Mouse (Mus musculus): ENCODE results near the gene Prkar1b. TPM values are rescaled to one million over a fixed set of nuclear protein-coding genes. Genes with fewer than 3 reads are reported as not detected.
A peak's percentile ranks its signal among the peaks of the same experiment; 100 is the strongest.

Gene Prkar1b
- 1 to 10 TPM; 1.1 to 2.1 TPM for total RNA-seq (2021)
- long read RNA-seq, experiment 1, partial matches to known transcripts, result 0 of 1 reads
- long read RNA-seq, experiment 1, other reads (novel, unspliced or antisense), result 0 of 1 reads
- long read RNA-seq, experiment 2, partial matches to known transcripts, result 0 of 1 reads
- long read RNA-seq, experiment 2, other reads (novel, unspliced or antisense), result 0 of 1 reads

DNA sequence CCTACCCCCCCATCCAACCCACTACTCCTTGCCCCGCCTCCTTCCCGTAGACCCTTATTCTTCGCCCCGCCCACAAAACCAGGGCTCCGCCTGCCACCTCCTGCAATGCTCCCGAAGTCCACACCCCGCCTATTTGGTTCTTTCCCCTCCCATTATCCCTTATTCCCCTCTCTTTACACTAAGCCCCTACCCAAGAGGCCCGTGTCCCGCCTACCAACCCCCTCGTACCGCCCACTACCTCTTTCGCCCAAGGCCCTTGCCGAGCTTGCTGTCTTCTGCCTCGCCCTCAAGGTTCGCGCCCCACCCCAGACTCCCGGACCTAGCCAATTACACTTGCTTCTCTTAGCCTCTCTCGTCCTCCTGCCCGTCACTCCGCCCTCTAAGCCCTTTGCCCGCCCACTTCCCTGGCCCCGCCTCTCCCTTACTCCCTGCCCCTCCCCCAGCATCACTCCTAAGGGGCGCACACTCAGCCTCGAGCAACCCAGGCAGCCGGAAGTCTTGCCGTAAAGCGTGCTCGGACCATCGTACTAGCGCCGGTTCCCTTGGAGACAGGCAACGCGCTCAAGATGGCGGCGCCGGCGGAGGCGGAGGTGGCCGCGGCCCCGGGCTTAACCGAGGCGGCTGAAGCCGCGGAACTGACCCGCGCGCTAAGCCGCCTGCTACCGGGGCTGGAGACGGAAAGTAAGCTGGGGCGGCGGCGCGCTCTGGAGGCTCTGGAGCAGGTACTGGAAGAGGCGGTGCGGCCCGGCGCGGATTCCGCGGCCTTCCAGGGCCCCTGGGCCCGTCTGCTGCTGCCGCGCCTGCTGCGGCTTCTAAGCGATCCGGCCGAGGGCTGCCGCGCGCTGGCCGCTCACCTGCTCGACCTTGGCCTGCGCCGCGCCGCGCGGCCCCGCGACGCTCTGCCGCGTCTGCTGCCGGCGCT lies at the start of gene Prkar1b, which contains the start of gene Dnaaf5:
Prkar1b (minus strand) TSS at position 321 of the 922 bp plus-strand sequence.
Dnaaf5 (plus strand) TSS at position 543 of the 922 bp plus-strand sequence.
- DNase-seq, result peak; percentile 96
- intact Hi-C loops (cut with DNase I; ENCODE audit: low total_unique reads), result no loop called here

DNA sequence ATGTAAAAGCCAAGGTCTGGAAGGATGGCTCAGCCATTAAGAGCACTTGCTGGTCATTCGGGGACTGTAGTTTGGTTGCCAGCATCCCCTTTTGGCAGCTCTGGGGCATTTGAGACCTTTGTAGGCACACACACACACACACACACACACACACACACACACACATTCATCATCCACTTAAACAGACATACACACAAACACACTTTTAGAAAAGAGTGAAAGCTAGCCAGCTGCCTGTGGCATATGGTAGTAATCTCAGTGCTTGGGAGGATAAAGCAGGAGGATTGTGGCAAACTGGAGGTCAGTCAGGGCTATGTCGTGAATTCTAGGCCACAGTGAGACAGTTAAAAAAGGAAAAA lies 49.8 kb upstream of the Prkar1b start:
- intact Hi-C loops (cut with DNase I; ENCODE audit: low total_unique reads), result no loop called here
- no peak for DNase-seq

DNA sequence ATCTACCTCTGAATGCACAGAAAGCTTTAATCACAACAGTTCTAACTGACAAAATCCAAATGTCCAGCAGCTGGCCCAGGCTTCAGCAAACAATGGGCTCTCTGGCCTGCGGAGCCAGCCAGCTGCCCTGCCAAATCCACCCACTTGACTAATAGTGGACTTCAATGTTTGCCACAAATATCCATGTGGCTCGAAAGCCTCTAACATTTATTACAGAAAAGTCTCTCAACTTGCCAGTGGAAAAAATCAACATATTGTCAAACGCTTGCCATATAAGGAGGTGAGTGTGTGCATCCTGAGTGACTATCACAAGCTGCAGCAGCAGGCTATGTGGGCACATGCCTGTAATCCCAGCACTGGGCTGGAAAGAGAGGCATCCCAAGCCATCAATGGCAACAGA lies 49.0 kb upstream of the Prkar1b start:
- DNase-seq, result no peak
- intact Hi-C loops (cut with DNase I; ENCODE audit: low total_unique reads), result no loop called here

DNA sequence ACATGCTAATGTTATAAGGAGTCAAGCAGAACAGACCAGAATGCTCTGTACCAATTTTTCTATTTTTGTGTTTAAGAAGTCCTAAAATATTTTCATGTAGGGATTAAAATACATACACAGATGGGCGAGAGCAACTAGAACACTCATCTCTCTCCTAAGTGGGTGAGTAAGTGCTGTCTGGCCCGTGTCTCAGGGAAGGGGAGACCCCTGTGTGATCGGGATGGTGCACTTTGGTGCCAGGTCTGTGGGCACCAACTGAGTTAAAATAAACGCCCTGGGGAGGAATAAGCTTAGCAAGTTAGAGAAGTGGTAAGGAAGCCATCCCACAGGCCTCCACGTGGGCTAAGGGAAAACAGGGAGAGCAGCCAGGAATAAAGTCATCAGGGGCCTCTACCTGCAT lies 41.2 kb upstream of the Prkar1b start:
- no peak for DNase-seq
- intact Hi-C loops (cut with DNase I; ENCODE audit: low total_unique reads), result no loop called here

DNA sequence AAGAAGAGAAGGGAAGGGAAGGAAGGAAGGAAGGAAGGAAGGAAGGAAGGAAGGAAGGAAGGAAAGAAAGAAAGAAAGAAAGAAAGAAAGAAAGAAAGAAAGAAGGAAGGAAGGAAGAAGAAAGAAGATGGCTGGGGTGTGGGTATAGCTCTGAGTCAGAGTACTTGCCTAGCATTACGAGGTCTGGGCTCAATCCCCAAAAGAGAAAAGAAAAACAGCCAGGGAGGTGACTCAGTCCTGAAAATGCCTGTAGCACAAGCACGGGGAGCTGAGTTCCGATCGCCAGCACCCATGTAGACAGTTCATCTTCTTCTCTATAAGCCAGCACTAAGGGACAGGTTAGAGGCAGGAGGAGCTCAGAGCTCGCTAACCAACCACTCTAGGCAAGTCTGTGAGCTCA lies 39.9 kb upstream of the Prkar1b start:
- DNase-seq, result no peak
- intact Hi-C loops (cut with DNase I; ENCODE audit: low total_unique reads), result no loop called here

DNA sequence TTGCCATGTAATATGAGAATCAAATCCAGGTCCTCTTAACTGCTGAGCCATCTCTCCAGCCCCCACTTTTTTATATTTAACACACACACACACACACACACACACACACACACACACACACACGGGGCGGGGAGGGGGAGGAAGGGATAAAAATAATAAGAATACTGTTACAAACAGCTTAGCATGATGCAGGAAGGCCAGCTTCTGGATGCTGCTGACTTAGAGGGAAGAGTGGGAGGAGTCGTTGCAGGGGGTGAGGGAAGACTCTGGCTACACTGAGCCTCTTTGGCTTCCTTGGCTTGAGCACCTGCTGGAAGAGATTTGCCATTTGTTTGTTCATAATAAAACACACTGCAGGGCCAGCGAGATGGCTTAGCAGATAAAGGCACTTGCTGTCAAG lies 35.1 kb upstream of the Prkar1b start:
- DNase-seq, result no peak
- intact Hi-C loops (cut with DNase I; ENCODE audit: low total_unique reads), result loop anchor here (5.0 kb wide), 1 partner anchor 108 kb away; no protein-coding TSS in a partner anchor

DNA sequence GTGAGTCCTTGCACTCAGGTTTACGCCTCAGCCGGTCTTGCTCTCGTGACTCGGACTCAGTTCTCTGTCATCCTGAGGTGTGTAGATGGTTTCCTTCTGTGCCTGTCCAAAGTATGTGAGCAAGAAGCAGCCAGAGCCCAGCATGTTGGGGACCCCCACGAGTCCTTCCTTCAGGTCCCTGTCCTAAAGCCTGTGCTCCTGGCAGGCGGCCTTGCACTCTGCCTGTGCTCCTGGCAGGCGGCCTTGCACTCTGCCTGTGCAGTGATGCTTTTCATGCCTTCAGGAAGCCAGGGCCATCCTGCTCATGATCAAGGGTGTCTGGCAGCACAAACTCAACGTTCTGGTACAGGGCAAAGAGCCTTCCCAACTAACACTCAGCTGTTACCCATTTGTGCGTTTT lies 33.8 kb upstream of the Prkar1b start:
- intact Hi-C loops (cut with DNase I; ENCODE audit: low total_unique reads), result loop anchor here (5.0 kb wide), 1 partner anchor 106 kb away; no protein-coding TSS in a partner anchor

DNA sequence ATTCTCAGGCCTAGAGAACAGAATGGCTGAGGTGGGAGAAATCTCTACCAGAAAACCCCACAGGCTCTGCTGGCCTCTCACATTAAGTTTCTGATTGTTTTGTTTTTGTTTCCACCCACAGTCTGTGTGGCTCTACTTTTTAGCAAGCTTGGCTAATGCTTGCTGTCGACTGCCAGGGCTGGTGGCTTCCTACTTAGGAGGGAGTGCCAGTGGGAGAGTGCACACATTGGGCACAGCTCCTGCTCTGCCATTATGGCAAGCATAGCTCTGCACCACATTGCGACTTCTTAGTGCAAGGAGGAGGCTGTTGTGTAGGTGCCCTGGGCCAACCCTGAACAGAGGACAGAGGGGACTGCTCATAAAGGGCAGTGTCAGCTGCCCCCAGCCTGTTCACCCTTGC lies 33.3 kb upstream of the Prkar1b start:
- DNase-seq, result no peak
- intact Hi-C loops (cut with DNase I; ENCODE audit: low total_unique reads), result loop anchor here (5.0 kb wide), 1 partner anchor 106 kb away; no protein-coding TSS in a partner anchor

More for the DNA sequence above, 33.8 kb upstream of the Prkar1b start:
- DNase-seq, result no peak

DNA sequence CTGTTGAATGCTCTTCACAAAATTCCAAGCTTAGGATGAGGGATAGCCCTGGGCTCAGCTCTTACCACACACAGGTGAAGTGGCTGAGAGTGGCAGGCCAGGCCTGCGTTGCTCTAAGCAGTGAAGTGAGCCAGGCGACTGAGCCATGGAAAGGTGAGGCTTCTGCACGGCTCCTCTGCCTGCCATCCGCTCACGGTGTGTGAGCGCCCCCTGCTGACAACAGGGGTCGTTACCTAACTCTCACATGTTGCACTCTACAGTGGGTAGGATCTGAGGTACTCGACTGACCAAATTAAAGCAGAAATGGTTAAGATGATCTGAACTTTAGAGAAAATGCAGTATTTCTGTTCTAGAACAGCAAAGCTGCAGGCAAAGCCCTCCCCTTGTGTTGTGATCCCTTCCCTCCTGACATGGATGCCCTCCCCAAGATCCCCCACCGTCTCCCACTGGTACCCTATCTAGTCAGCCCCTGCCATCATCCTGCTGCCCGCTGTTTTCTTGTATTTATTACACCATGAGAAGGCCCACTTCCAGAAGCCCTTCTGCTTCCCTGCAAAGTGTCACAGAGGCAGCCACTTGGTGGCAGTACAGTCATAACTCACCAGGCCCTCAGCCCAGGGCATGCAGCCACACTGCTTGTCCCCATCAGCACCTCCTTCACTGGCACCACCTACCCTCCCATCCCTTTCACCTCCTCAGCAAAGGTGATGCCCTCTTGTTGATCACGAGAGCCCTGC lies 29.3 kb upstream of the Prkar1b start:
- peak; percentile 75 for DNase-seq
- intact Hi-C loops (cut with DNase I; ENCODE audit: low total_unique reads), result loop anchor here (2.0 to 5.0 kb wide), 2 partner anchors 92 to 330 kb away; no protein-coding TSS in a partner anchor

DNA sequence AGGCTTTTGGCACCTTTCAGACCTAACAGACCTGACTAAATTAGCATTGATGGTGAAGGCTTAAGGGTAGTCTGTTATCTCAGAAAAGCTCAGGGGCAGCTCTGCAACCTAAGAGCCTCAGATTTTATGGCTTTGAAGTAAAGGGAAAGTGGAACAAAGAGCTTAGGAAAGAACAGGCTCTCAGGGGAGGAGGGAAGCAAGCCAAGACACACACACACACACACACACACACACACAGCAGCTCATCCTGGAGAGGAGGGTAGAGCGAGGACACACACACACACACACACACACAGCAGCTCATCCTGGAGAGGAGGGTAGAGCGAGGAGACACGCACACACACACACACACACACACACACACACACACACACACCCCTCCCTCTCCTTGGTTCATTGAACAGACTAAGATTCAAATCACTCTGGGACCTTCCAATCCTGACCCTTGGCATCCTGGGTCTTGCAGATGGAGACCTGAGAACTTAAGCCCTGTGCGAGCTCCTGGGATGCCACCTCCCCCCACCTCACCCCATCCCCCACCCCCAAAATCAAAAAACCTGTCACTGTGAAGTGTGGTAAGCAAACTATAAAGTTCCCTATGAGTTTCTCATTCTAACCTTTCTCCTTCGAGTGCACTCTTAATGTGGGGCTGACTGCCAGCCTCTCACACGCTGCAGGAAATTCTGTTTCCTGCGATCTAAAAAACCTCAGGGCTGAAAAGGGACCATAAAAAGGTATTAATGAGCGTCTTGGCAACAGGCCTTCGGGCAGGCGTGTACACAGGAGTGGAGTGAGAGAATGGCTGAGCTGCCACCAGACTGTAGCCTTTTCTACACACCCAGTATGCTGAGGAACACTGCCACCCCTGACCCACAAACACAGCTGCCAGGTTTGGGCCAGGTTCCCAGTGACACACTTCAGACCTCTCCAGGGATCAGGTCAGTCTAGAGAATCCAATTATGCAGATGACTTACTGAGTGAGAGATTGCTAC lies 25.1 kb upstream of the Prkar1b start:
- intact Hi-C loops (cut with DNase I; ENCODE audit: low total_unique reads), result loop anchor here (5.0 kb wide), 1 partner anchor 88 kb away; no protein-coding TSS in a partner anchor
- peak; percentile 42 for DNase-seq

DNA sequence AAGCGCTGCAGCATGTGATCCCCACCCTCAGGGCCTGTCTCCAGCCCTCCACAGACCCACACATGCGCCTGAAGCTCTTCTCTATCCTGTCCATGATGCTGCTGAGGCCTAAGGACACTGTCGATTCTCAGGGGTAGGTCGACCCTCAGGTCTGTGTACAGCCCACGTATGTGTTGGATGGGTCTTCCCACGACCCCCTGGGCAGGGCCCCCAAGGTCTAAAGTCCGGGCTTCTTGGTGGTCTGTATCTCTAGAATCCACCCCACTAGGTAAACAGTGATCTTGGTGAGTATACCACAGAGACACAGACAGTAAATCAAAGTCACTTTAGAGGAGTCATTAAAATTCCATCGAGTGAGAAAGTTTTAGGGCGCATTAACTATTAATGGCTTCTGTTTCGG lies 24.3 kb upstream of the Prkar1b start:
- intact Hi-C loops (cut with DNase I; ENCODE audit: low total_unique reads), result no loop called here
- no peak for DNase-seq

DNA sequence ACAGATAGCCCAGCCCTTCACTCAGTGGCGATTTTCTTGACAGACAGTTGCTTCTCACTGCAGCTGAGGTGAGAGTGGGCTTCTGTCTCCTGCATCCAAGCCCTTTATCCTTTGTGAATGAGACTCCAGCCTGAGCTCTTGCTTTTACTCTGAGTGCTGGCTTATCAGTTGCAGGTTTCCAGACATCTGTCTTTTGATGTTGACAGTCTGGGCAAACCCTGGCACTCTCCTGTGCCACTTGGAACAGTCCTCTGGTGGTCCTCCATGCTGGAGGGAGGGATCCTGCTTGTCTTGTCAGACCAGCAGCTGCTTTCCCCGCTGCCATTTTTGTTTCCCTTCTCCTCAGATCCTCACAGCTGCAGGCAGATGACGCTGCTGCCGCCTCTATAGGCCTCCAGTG lies 22.1 kb upstream of the Prkar1b start:
- intact Hi-C loops (cut with DNase I; ENCODE audit: low total_unique reads), result no loop called here
- DNase-seq, result no peak

DNA sequence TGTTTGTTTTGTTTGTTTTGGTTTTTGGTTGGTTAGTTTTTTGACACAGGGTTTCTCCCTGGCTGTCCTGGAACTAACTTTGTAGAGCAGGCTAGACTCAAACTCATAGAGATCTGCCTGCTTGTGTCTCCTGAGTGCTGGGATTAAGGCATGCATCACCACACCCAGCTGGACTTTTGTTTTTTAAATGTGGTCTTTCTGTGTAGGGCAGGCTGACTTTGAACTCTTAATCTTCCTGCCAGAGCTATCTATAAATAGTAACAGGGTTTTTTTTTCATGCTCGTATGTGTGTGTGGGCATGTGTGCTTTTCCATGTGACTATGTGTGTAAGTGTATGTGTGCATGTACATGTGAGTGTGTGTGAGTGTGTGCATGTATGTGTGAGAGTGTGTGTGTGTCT lies 17.7 kb upstream of the Prkar1b start:
- no peak for DNase-seq
- intact Hi-C loops (cut with DNase I; ENCODE audit: low total_unique reads), result no loop called here

DNA sequence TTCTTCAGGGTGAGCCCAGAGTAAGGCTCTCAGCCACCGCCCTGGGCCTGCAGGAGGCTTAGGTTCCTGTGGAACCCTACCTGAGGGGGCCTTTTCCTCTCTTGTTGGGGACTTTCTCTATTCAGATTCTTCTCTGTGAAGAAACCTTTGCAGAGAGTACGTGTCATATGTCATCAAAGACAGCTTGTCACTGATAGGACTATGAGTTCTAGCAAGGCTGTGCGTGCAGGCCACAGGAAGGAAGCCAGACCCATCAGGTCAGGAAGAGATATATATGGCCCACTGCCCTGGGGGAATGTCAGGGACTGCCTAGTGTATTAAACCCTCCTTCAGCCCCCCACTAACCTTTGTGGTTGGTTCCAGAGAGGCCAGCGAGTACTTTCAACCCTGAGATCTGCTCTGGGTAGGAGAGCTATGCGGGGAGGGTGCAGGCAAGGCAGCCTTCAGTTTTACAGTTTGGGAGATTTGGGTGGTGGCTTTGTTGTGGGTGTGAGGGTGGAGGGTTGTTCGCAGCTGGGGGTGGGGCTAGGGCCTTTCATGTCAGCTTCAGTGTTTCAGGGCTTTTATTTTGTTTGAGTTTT lies 17.1 kb upstream of the Prkar1b start:
- intact Hi-C loops (cut with DNase I; ENCODE audit: low total_unique reads), result no loop called here
- no peak for DNase-seq

DNA sequence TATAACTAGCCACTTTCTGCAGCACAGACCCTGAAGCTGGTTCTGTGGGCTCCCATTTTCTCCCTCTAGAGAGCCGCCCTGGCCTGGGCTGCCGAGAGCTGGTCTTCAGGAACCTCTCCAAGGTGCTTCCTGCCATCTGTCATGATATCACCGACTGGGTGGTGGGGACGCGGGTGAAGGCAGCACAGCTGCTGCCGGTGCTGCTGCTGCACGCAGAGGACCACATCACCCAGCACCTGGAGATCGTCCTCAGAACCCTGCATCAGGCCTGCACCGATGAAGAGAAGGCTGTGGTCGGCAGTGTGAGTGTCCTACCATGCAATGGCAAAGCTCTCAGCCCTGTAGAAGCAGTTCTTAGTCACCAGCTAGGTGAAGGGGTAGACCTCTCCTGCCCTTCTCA lies 11.8 kb upstream of the Prkar1b start:
- intact Hi-C loops (cut with DNase I; ENCODE audit: low total_unique reads), result no loop called here
- DNase-seq, result no peak

DNA sequence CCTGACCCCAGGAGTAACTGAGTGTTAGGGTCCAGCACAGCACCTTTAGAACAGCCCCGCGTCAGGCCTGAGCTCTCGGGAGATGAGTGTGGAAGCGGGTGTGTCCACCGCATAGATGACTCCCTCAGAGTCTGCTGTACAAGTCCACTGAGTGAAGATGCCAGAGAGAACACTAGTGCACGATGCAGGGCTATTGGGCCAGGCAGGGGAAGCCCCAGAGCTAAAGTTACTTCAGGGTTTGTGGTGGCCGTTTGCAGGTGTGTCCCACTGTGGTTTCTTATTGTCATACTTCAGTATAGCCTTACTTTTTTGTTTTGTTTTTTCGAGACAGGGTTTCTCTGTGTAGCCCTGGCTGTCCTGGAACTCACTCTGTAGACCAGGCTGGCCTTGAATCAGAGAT lies 11.1 kb upstream of the Prkar1b start:
- no peak for DNase-seq
- intact Hi-C loops (cut with DNase I; ENCODE audit: low total_unique reads), result no loop called here

DNA sequence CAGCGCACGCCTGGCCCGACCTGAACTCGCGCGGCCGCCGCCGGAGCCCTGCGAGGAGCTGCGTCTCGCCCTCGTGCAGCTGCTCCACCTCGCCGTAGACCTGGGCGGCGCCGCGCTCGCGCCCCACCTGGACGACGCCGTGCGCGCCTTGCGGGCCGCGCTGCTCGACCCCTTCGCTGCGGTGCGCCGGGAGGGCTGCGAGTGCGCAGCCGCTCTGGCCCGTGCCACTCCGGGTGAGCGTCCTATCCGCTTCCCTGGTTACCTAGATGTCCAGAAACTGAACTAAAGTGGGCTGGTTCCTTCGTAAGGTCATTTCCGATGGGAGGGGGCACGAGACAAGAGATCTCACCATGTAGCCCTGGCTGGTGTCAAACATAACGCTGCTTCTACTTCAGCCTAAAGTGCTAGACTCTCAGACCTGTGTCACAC lies 816 bp upstream of the Prkar1b start:
- DNase-seq, result no peak

DNA sequence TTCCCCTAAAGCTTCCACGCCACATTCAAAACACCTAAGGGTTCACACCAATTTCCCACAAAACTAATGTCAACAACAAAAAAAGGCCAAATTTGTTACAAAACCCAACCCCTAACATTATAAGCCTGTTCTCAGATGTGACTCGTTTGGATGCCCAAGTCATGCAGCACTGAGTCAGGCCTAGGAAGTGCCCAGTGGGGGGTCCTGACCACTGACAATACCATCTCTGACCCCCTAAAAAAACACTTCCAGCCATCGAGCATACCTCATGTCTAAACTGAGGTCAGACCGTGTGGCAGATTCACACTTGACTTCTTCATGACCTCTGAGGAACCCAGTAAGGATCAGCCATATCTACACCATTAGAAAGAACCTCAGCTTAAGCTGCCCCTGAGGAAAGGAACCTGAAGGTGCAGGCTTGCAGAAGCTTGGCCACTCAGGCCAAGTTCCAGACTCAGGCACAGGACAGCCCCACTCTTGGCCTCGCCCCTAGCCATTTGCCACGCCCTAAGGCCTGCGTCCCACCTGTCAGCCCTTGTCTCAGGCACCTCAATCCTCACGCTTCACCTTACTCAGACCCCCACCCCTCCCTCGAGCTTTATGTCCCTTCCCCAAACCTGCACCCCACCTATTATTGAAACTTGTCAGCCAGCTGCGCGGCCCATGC lies 662 bp downstream of the Prkar1b start:
- no peak for DNase-seq
- intact Hi-C loops (cut with DNase I; ENCODE audit: low total_unique reads), result no loop called here

More for the DNA sequence above, 816 bp upstream of the Prkar1b start:
- intact Hi-C loops (cut with DNase I; ENCODE audit: low total_unique reads), result no loop called here

Data from gastrocnemius, postnatal 14 days (tissue).